Mouse (Mus musculus): Measurements from ENCODE around the gene Eif2ak3.

The Eif2ak3 gene

GRCm38 (mm10) chr6:70898166-70898565, 53.9 kb downstream of the Eif2ak3 start:
- no peak for DNase-seq (ENCODE audit: low read depth in 2 of 2, low spot score in 2 of 2)

- no peak for DNase-seq (ENCODE audit: low read depth in 2 of 2, low spot score in 2 of 2)
Measured at GRCm38 (mm10) chr6:70899594-70900003, 55.3 kb downstream of the Eif2ak3 start.

DNA sequence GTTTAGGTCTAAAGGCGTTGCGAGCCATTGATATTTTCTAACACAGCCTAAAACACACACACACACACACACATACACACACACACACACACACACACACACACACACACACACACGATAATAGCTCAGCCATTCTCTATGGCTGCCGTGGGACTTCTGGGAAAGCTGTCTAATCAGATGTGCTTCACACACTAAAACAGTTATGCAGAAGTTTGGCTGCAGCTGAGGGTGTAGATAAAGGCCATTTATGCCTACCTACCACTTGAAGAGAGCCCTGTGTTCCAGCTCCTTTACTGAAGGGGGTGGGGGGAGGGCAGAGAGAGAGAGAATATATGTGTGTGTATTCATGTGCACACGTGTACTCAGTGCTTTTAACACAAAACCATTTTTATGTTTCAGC, 59.4 kb downstream of the Eif2ak3 start:
- DNase-seq (ENCODE audit: low read depth in 2 of 2, low spot score in 2 of 2), result no peak

- no peak for DNase-seq (ENCODE audit: low read depth in 2 of 2, low spot score in 2 of 2)
Measured at GRCm38 (mm10) chr6:70909572-70909971, 65.3 kb downstream of the Eif2ak3 start.

GRCm38 (mm10) chr6:70910285-70910684, 66.0 kb downstream of the Eif2ak3 start:
- no peak for DNase-seq (ENCODE audit: low read depth in 2 of 2, low spot score in 2 of 2)

- DNase-seq (ENCODE audit: low read depth in 2 of 2, low spot score in 2 of 2), result no peak
Measured at GRCm38 (mm10) chr6:70911668-70912395, 67.5 kb downstream of the Eif2ak3 start.

- no peak for DNase-seq (ENCODE audit: low read depth in 2 of 2, low spot score in 2 of 2)
Measured at GRCm38 (mm10) chr6:70912396-70912765, 68.1 kb downstream of the Eif2ak3 start.

DNA sequence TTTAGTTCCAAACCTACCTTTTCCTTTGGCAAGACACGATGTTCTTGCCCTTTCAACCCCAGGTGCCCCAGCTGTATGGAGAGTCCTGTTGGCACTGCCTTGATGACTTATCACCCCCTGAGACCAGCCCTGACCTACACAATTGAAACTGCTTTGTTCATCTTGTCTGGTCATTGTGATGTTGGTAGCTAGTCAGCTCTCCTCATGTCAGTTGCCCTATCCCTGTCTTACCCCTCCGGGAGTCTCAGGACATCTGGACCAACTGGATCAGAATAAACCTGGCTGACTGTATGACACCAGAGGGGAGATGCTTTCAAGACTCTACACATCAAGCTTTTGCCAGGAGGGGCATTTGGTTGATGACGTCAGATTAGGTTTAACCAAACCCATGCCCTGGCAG, 74.5 kb downstream of the Eif2ak3 start, which contains the start of gene Tex37:
Gene Tex37, minus strand, starts transcription at position 101 of the 400 bp plus-strand sequence.
- DNase-seq (ENCODE audit: low read depth in 2 of 2, low spot score in 2 of 2), result no peak

DNA sequence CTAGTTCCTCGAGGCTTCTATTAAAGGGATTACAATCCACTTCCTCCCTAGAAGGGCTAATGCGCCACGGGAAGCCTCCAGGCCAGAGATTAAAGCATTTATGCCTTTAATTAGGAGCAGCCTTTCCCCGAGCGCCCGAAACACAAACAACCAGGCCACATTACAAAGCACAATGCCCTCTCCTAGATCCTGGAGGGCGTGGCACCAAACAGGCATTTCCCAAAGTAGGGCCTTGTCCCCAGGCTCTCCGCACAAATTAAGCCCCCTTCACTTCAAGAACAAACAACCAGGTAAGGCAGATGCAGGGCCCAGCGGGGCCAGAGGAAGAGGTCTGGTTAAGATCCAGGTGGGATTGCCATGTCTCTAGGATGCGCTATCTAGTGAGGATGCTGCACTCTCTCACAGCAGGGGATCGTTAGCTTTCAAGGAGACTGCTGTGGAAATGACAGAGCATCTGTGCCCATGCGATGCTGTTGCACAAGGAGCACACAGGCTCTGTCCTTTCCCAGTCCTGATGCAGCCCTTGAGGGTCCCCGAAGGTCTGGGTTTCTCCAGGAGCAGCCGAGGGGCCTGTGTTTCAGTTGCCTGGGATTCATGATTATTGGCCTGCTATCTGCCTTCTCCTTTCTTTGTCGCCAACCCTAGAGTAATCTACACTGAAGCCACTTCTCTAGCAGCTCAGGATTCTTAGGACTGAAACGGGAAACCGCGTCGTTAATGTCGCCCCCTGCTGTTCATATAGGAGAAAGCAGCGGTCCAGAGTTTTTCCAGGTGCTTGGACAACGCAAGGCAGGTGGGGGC, 77.2 kb downstream of the Eif2ak3 start:
- peak in 1 of 2 experiments; percentile 18 for DNase-seq (ENCODE audit: low read depth in 2 of 2, low spot score in 2 of 2)

- no peak for DNase-seq (ENCODE audit: low read depth in 2 of 2, low spot score in 2 of 2)
Measured at GRCm38 (mm10) chr6:70931801-70932200, 87.5 kb downstream of the Eif2ak3 start.

DNA sequence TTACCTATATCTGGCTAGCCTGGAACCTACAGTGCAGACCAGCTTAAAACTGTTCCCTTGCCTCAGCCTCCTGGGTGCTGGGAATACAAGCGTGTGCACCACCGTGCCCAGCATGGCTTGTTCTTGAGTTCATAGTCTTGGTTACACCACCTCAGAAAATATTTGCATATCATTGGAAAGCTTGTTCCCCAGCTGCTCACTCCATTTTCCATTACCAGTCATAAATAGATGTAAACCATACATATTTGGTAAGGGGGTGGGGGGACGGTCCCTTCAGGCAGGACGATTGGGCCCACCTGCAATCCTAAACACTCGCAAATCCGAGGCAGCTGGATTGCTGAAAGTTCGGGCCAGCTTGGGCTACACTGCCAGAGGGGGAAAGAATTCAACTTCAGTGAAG, 109.0 kb downstream of the Eif2ak3 start:
- no peak for DNase-seq (ENCODE audit: low read depth in 2 of 2, low spot score in 2 of 2)

GRCm38 (mm10) chr6:70954040-70954439, 109.7 kb downstream of the Eif2ak3 start:
- no peak for DNase-seq (ENCODE audit: low read depth in 2 of 2, low spot score in 2 of 2)
